Mouse (Mus musculus) forebrain, embryonic 16.5 days (tissue): ENCODE data around the gene Col4a4. TPM values are rescaled to one million over a fixed set of nuclear protein-coding genes. Genes with fewer than 3 reads are reported as not detected.

Experiments
- ATAC-seq: fragments of 200-750 bp; cut with Nextera tagmentation; 2 replicates; pipeline ENCODE4 v1.8.0; 2017; ENCODE audit warnings: mild to moderate bottlenecking, moderate library complexity
- H3K27ac ChIP-seq: fragments of 300-500 bp; sonication (generic); 2 replicates; pipeline ENCODE4 v1.5.1; 2014; ENCODE audit warnings: low read length, control low read depth
- H3K27me3 ChIP-seq: fragments of 300-500 bp; sonication (generic); replicated peaks from 2 replicates; pipeline ENCODE4 v1.6.1; 2014; ENCODE audit warnings: low read length; ENCODE audit not compliant: control insufficient read depth, insufficient read depth
- H3K36me3 ChIP-seq: fragments of 300-500 bp; sonication (generic); 2 replicates; pipeline ENCODE4 v1.6.1; 2014; ENCODE audit not compliant: control insufficient read depth, insufficient read depth
- H3K4me1 ChIP-seq: fragments of 300-500 bp; sonication (generic); replicated peaks from 2 replicates; pipeline ENCODE4 v1.6.1; 2014; ENCODE audit warnings: low read length; ENCODE audit not compliant: control insufficient read depth, insufficient read depth
- H3K4me2 ChIP-seq: fragments of 300-500 bp; sonication (generic); 2 replicates; pipeline ENCODE4 v1.6.1; 2014; ENCODE audit warnings: mild to moderate bottlenecking, low read length, control low read depth
- H3K4me3 ChIP-seq: fragments of 300-500 bp; sonication (generic); replicated peaks from 2 replicates; pipeline ENCODE4 v1.5.1; 2014; ENCODE audit warnings: mild to moderate bottlenecking, low read length, control low read depth
- H3K9ac ChIP-seq: fragments of 300-500 bp; sonication (generic); replicated peaks from 2 replicates; pipeline ENCODE4 v1.6.1; 2014; ENCODE audit warnings: low read depth, low read length, control low read depth
- H3K9me3 ChIP-seq: fragments of 300-500 bp; sonication (generic); 2 replicates; pipeline ENCODE4 v1.6.1; 2016; ENCODE audit warnings: low read length; ENCODE audit not compliant: control insufficient read depth
- WGBS: fragments of 180-500 bp; shearing (Covaris S2); extraction: QIAGEN DNeasy Blood & Tissue Kit; methylation state at CpG from one replicate; pipeline ENCODE4 v1.1.7; 2014; 5-methylcytosine and 5-hydroxymethylcytosine counted together
- polyA plus RNA-seq: library from polyadenylated mRNA; unstranded; fragments of >200 nt; fragmentation: Nextera tagmentation; extraction: Ambion mirVana; gene quantifications from 2 replicates; pipeline ENCODE4 v1.2.1, GENCODE M21; 2015

Col4a4 gene
- polyA plus RNA-seq, 1 experiment from 2014 or later = 0.25 TPM

- no peak for ATAC-seq
- Histone ChIP-seq H3K4me2 (no peak overlapping the region), H3K27ac (no peak overlapping the region), H3K4me3 (no peak overlapping the region), H3K9me3 (no peaks in the 10 kb centered on the region), H3K27me3 (no peaks in the 10 kb centered on the region), H3K36me3 (no peaks in the 10 kb centered on the region), H3K4me1 (peaks cover 8% of the 10 kb centered on the region), H3K9ac (no peak overlapping the region)
These were observed 113.2 kb downstream of the Col4a4 start for GRCm38 (mm10) chr1:82473467-82473866.

GRCm38 (mm10) chr1:82470516-82471225, 116.0 kb downstream of the Col4a4 start:
- WGBS = 93% methylated on average over 10 of the region's 10 CpGs
- no peaks in the 10 kb centered on the region for H3K27me3 ChIP-seq
- H3K27ac ChIP-seq = no peak overlapping the region
- H3K9ac ChIP-seq = no peak overlapping the region
- no peak overlapping the region for H3K4me2 ChIP-seq
- ATAC-seq = no peak
- H3K4me1 ChIP-seq = peaks cover 3% of the 10 kb centered on the region
- no peak overlapping the region for H3K4me3 ChIP-seq
- H3K9me3 ChIP-seq = no peaks in the 10 kb centered on the region
- H3K36me3 ChIP-seq = no peaks in the 10 kb centered on the region

GRCm38 (mm10) chr1:82468872-82469271, 117.8 kb downstream of the Col4a4 start:
- no peak overlapping the region for H3K4me2 ChIP-seq
- H3K36me3 ChIP-seq = no peaks in the 10 kb centered on the region
- WGBS = 78% methylated on average over 6 of the region's 6 CpGs
- H3K27me3 ChIP-seq = no peaks in the 10 kb centered on the region
- H3K4me1 ChIP-seq = no peaks in the 10 kb centered on the region; the same call in 1 of the 2 replicates
- H3K4me3 ChIP-seq = no peak overlapping the region
- H3K9ac ChIP-seq = no peak overlapping the region
- no peaks in the 10 kb centered on the region for H3K9me3 ChIP-seq
- H3K27ac ChIP-seq = no peak overlapping the region
- no peak for ATAC-seq

GRCm38 (mm10) chr1:82465321-82465853, 121.3 kb downstream of the Col4a4 start:
- H3K9me3 ChIP-seq = no peaks in the 10 kb centered on the region
- H3K27ac ChIP-seq = no peak overlapping the region; the same call in 1 of the 2 replicates
- H3K27me3 ChIP-seq = no peaks in the 10 kb centered on the region
- no peaks in the 10 kb centered on the region; the same call in 1 of the 2 replicates for H3K4me1 ChIP-seq
- no peaks in the 10 kb centered on the region for H3K36me3 ChIP-seq
- H3K4me3 ChIP-seq = no peak overlapping the region
- H3K4me2 ChIP-seq = no peak overlapping the region
- 40% methylated on average over 6 of the region's 6 CpGs for WGBS
- H3K9ac ChIP-seq = no peak overlapping the region
- peak; percentile 47; the same call in 1 of the 2 replicates for ATAC-seq

GRCm38 (mm10) chr1:82461041-82461440, 125.6 kb downstream of the Col4a4 start:
- H3K27ac ChIP-seq = no peak overlapping the region
- no peak overlapping the region for H3K4me2 ChIP-seq
- no peaks in the 10 kb centered on the region; the same call in 1 of the 2 replicates for H3K4me1 ChIP-seq
- no peak overlapping the region for H3K9ac ChIP-seq
- WGBS = 79% methylated on average over 4 of the region's 4 CpGs
- no peak for ATAC-seq
- no peaks in the 10 kb centered on the region for H3K9me3 ChIP-seq
- H3K27me3 ChIP-seq = no peaks in the 10 kb centered on the region
- H3K36me3 ChIP-seq = no peaks in the 10 kb centered on the region
- H3K4me3 ChIP-seq = no peak overlapping the region

GRCm38 (mm10) chr1:82459926-82460325, 126.7 kb downstream of the Col4a4 start:
- ATAC-seq = no peak

GRCm38 (mm10) chr1:82459350-82459749, 127.3 kb downstream of the Col4a4 start:
- H3K27me3 ChIP-seq = no peaks in the 10 kb centered on the region
- no peaks in the 10 kb centered on the region for H3K36me3 ChIP-seq
- no peaks in the 10 kb centered on the region for H3K4me1 ChIP-seq
- H3K4me2 ChIP-seq = no peak overlapping the region
- H3K9me3 ChIP-seq = no peaks in the 10 kb centered on the region
- H3K4me3 ChIP-seq = no peak overlapping the region
- no peak for ATAC-seq
- no peak overlapping the region for H3K9ac ChIP-seq
- 78% methylated on average over 4 of the region's 4 CpGs for WGBS
- H3K27ac ChIP-seq = no peak overlapping the region

More at GRCm38 (mm10) chr1:82459926-82460325, 126.7 kb downstream of the Col4a4 start:
- Histone ChIP-seq H3K9me3 (no peaks in the 10 kb centered on the region), H3K9ac (no peak overlapping the region), H3K27ac (no peak overlapping the region), H3K4me3 (no peak overlapping the region), H3K4me1 (no peaks in the 10 kb centered on the region), H3K27me3 (no peaks in the 10 kb centered on the region), H3K4me2 (no peak overlapping the region), H3K36me3 (no peaks in the 10 kb centered on the region)
- 90% methylated on average over 2 of the region's 2 CpGs for WGBS

GRCm38 (mm10) chr1:82454031-82454430, 132.6 kb downstream of the Col4a4 start:
- WGBS = 96% methylated on average over 3 of the region's 3 CpGs
- Histone ChIP-seq H3K36me3 (no peaks in the 10 kb centered on the region), H3K27ac (no peak overlapping the region), H3K9me3 (no peaks in the 10 kb centered on the region), H3K4me1 (peaks cover 8% of the 10 kb centered on the region), H3K9ac (no peak overlapping the region), H3K27me3 (no peaks in the 10 kb centered on the region), H3K4me2 (no peak overlapping the region), H3K4me3 (no peak overlapping the region)
- no peak for ATAC-seq

- peak; percentile 90 for ATAC-seq
- Histone ChIP-seq H3K4me1 (peaks cover 8% of the 10 kb centered on the region), H3K36me3 (no peaks in the 10 kb centered on the region), H3K27me3 (no peaks in the 10 kb centered on the region), H3K4me3 (no peak overlapping the region), H3K9me3 (no peaks in the 10 kb centered on the region), H3K4me2 (no peak overlapping the region), H3K27ac (peak overlapping the region; percentile 39), H3K9ac (no peak overlapping the region)
- 2% methylated on average over 6 of the region's 6 CpGs for WGBS
These were observed 134.6 kb downstream of the Col4a4 start for GRCm38 (mm10) chr1:82451927-82452651.
